Mouse (Mus musculus) heart, adult 2 months (tissue): ENCODE results near the gene Klra4.
"Not testable (repeated sequence)": the region's sequence is repeated elsewhere in the genome, so short reads cannot be mapped to it uniquely, and the experiment has no call there.

Experiments used
- CTCF ChIP-seq: fragments of 200-600 bp; IDR thresholded peaks from 2 replicates; pipeline ENCODE4 v1.8.1; 2022; ENCODE audit warnings: antibody characterized with exemption, mild to moderate bottlenecking, moderate library complexity
- POLR2A ChIP-seq: fragments of 200-500 bp; IDR thresholded peaks from 2 replicates; pipeline ENCODE4 v1.6.1; 2011; ENCODE audit warnings: mild to moderate bottlenecking, low read depth, low read length, control low read depth; ENCODE audit not compliant: insufficient read depth

DNA sequence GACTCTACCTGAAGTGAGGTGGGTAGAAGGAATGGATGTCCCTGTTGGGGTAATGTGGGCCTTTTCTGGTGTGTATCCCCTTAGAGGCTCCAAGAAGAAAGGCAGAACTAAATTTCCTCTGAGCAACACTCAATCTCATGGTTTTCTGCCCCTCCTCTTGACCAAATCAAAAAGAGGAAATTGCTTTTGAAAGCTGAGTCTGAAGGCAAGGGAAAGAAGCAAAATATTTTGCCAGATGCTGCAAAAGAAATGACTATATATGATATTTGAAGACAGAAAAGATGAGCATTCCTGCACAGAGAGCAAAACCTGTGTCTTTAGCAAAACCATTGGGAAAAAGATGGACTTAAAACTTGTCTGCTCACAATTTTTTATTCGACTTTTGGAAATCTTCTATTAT lies at the start of gene Klra4:
- not testable (repeated sequence) for TF ChIP-seq POLR2A, CTCF
